Mouse (Mus musculus): Measurements from ENCODE around the gene Tom1l1. TPM values are rescaled to one million over a fixed set of nuclear protein-coding genes. Genes with fewer than 3 reads are reported as not detected.

The Tom1l1 gene
- polyA plus RNA-seq, 1 experiment from 2014 or later = 45.5 TPM

DNA sequence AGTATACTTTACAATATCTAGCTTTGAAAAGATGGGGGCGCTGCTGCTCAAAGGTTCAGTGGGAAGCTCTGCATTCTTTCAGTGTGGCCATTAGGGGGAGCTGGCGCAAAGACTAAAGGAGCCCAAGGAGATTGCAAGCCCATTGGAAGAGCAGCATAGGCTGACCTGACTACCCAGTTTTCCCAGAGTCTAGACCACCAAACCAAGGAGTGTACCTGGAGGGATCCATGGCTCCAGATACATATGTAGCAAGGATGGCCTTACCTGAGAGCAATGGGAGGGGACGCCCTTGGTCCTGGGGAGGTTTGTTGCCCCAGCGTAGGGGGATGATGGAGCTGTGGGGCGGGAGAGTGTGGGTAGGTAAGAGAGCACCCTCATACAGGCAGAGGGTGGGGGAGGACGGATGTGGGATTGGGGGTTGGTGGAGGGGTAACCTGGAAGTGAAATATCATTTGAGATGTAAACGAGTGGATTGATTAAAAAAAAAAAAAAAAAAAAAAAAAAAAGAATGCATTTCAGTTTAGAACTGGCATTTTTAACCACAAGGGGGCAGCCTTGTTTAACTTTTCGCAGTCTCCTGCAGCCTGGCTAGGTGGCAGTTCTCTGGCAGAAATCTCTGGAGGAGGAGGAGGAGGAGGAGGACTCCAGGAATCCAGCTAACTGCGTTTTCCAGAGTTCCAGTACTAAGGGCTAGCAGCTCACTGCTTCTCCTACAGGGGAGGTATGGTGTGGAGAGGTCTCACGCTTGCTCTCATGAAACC lies 9.5 kb upstream of the Tom1l1 start:
- Histone ChIP-seq H3K4me3 (ENCODE audit: low read depth, low read length) (no peak overlapping the region), H3K4me2 (peak overlapping the region; percentile 55), H3K4me1 (ENCODE audit: control insufficient read depth, insufficient read depth, low read length) (no peaks in the 10 kb centered on the region), H3K9ac (ENCODE audit: low read depth, low read length) (no peak overlapping the region; the same call in 1 of the 2 replicates), H3K27ac (ENCODE audit: low read depth, low read length) (no peak overlapping the region), H3K27me3 (ENCODE audit: control insufficient read depth, insufficient read depth, low read length) (no peaks in the 10 kb centered on the region), H3K9me3 (replicated peaks; ENCODE audit: control insufficient read depth, low read length) (no peaks in the 10 kb centered on the region), H3K36me3 (ENCODE audit: control insufficient read depth, insufficient read depth, low read length) (no peaks in the 10 kb centered on the region)
- peak; percentile 69 for ATAC-seq (replicated peaks; ENCODE audit: insufficient number of reproducible peaks, low FRiP score, low TSS enrichment)
- 18% methylated on average over 10 of the region's 10 CpGs for WGBS (ENCODE audit: insufficient replicate concordance)

DNA sequence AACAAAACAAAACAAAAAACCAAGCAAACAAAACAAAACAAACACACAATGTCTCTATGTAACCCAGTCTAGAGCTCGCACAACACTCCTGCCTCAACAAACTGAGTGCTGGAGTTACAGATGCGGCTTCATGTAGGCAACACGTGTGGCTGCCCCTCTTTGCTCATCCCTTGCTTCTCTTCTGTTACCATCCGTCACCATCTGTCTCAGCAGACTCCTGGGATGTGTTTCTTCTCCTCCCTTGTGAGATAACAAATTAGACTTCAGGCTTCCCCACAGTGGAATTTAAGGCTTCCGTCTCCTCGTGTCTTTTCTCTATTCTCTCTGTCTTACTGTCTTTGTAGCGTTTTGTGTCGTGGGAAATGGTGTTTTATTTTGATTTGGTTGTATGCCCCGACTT lies 7.6 kb upstream of the Tom1l1 start:
- no peaks in the 10 kb centered on the region; the same call in 1 of the 2 replicates for H3K4me1 ChIP-seq (ENCODE audit: control insufficient read depth, insufficient read depth, low read length)
- H3K4me2 ChIP-seq = no peak overlapping the region
- H3K4me3 ChIP-seq (ENCODE audit: low read depth, low read length) = no peak overlapping the region
- H3K9me3 ChIP-seq (replicated peaks; ENCODE audit: control insufficient read depth, low read length) = no peaks in the 10 kb centered on the region
- ATAC-seq (replicated peaks; ENCODE audit: insufficient number of reproducible peaks, low FRiP score, low TSS enrichment) = no peak
- no peak overlapping the region for H3K9ac ChIP-seq (ENCODE audit: low read depth, low read length)
- WGBS (ENCODE audit: insufficient replicate concordance) = 45% methylated on average over 9 of the region's 9 CpGs
- no peaks in the 10 kb centered on the region for H3K36me3 ChIP-seq (ENCODE audit: control insufficient read depth, insufficient read depth, low read length)
- no peaks in the 10 kb centered on the region for H3K27me3 ChIP-seq (ENCODE audit: control insufficient read depth, insufficient read depth, low read length)
- no peak overlapping the region for H3K27ac ChIP-seq (ENCODE audit: low read depth, low read length)

DNA sequence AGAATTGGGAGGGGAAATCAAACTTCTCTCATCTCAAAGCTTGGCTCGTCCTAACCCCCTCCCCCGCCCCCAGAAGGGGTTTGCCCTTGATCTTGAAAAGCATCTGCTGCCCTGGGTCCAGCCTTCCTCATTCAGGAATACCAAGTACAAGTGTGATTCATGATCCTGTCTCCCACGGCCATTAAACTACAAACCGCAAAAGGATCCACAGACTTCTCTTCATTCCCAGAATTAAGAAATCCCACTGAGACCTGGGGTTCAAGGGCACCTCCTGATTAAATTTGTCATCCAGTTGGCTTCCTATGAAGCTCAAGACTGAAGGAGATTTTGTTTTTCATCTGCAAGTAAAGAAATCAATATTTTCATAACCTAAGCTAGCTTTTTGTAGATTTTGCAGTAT lies 6.0 kb upstream of the Tom1l1 start:
- 64% methylated on average over 4 of the region's 4 CpGs for WGBS (ENCODE audit: insufficient replicate concordance)
- ATAC-seq (replicated peaks; ENCODE audit: insufficient number of reproducible peaks, low FRiP score, low TSS enrichment) = no peak
- H3K4me3 ChIP-seq (ENCODE audit: low read depth, low read length) = no peak overlapping the region

DNA sequence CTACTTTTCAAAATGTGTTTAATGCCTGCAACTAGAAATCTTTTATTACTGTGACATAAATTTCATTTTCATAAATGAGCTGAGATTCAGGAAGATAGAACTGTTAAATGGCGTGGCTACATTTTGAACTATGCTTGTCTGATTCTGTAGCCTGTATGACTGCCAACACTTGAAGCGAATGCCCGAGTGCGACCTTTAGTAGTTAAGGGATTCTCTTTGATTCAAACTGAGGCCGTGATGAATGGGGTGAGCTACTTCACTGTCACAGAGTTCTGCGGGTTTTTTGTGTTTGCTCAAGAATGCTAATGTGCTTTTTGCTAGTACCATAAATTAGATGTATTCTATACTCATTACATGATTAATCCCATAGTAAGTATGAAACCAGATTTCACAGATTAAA lies 2.2 kb upstream of the Tom1l1 start:
- H3K4me3 ChIP-seq (ENCODE audit: low read depth, low read length) = no peak overlapping the region
- WGBS (ENCODE audit: insufficient replicate concordance) = 65% methylated on average over 6 of the region's 6 CpGs
- no peak overlapping the region for H3K4me2 ChIP-seq
- no peak for ATAC-seq (replicated peaks; ENCODE audit: insufficient number of reproducible peaks, low FRiP score, low TSS enrichment)
- no peak overlapping the region for H3K27ac ChIP-seq (ENCODE audit: low read depth, low read length)
- H3K27me3 ChIP-seq (ENCODE audit: control insufficient read depth, insufficient read depth, low read length) = no peaks in the 10 kb centered on the region
- peaks cover 5% of the 10 kb centered on the region for H3K4me1 ChIP-seq (ENCODE audit: control insufficient read depth, insufficient read depth, low read length)
- no peak overlapping the region for H3K9ac ChIP-seq (ENCODE audit: low read depth, low read length)
- no peaks in the 10 kb centered on the region for H3K36me3 ChIP-seq (ENCODE audit: control insufficient read depth, insufficient read depth, low read length)
- no peaks in the 10 kb centered on the region for H3K9me3 ChIP-seq (replicated peaks; ENCODE audit: control insufficient read depth, low read length)

More for the DNA sequence above, 6.0 kb upstream of the Tom1l1 start:
- H3K9me3 ChIP-seq (replicated peaks; ENCODE audit: control insufficient read depth, low read length) = no peaks in the 10 kb centered on the region
- no peaks in the 10 kb centered on the region; the same call in 1 of the 2 replicates for H3K4me1 ChIP-seq (ENCODE audit: control insufficient read depth, insufficient read depth, low read length)
- H3K27ac ChIP-seq (ENCODE audit: low read depth, low read length) = no peak overlapping the region
- no peaks in the 10 kb centered on the region for H3K36me3 ChIP-seq (ENCODE audit: control insufficient read depth, insufficient read depth, low read length)
- H3K4me2 ChIP-seq = no peak overlapping the region
- no peak overlapping the region for H3K9ac ChIP-seq (ENCODE audit: low read depth, low read length)
- H3K27me3 ChIP-seq (ENCODE audit: control insufficient read depth, insufficient read depth, low read length) = no peaks in the 10 kb centered on the region

DNA sequence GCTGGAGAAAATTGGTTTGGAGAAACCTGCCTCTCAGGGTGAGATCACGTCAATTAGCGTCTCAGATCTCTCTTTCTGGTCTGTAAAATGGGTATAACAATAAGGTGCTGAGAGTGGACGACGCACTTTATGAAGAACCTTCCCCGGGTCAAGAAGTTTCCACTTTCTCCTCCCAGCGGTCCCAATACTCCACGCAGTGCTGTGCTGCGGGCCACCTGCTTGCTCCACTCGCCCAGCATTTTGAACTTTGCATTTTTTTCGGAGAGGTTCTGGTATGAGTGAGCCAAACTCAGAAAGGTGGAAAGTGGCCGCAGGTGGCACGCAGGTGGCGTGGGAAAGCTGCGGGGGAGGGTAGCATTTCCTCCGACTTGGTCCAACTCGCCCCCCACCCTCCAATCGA lies 1.1 kb downstream of the Tom1l1 start:
- WGBS (ENCODE audit: insufficient replicate concordance) = 1% methylated on average over 17 of the region's 17 CpGs
- peaks cover 5% of the 10 kb centered on the region; the same call in 1 of the 2 replicates for H3K36me3 ChIP-seq (ENCODE audit: control insufficient read depth, insufficient read depth, low read length)
- H3K9ac ChIP-seq (ENCODE audit: low read depth, low read length) = peak overlapping the region; percentile 78
- peak; percentile 61; the same call in 1 of the 2 replicates for ATAC-seq (replicated peaks; ENCODE audit: insufficient number of reproducible peaks, low FRiP score, low TSS enrichment)
- H3K27ac ChIP-seq (ENCODE audit: low read depth, low read length) = no peak overlapping the region
- peak overlapping the region; percentile 73 for H3K4me3 ChIP-seq (ENCODE audit: low read depth, low read length)
- peak overlapping the region; percentile 88 for H3K4me2 ChIP-seq
- no peaks in the 10 kb centered on the region for H3K9me3 ChIP-seq (replicated peaks; ENCODE audit: control insufficient read depth, low read length)
- H3K4me1 ChIP-seq (ENCODE audit: control insufficient read depth, insufficient read depth, low read length) = peaks cover 5% of the 10 kb centered on the region
- H3K27me3 ChIP-seq (ENCODE audit: control insufficient read depth, insufficient read depth, low read length) = no peaks in the 10 kb centered on the region

DNA sequence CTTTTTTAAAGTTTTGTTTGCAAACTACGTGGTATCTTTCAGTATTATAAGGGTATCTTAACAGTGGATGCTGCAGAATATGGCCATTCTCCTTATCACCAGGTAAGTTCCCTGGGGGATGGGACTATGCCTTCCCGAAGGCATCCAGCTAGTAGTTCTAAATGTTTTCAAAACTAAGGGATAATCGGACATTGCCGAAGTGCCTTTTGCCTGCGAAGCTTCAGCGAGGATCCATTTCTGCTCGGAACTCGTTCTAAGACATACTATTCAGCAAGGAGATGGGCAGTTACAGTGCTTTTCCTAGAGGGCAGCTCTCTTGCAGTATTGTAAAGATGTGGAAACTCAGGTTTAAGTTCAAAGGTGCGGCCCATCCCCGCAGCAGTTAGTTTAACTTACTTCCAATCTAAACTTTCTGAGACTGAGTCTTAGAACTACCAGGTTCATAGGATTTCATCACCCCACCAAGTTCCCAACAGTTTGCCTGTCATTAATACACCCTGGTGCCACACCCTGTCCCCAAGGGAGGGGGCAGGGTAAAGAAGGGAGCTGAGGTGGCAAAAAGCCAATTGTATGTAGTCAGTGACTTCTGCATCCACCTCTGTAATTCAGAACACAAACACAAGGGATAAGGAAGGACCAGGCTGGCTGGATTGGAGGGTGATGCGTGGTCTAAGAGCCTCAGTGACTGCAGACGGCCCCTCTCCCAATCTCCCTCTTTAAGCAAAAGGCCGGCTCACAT lies 1.7 kb downstream of the Tom1l1 start:
- Histone ChIP-seq H3K4me1 (ENCODE audit: control insufficient read depth, insufficient read depth, low read length) (peaks cover 5% of the 10 kb centered on the region), H3K4me2 (peak overlapping the region; percentile 88), H3K36me3 (ENCODE audit: control insufficient read depth, insufficient read depth, low read length) (peaks cover 5% of the 10 kb centered on the region; the same call in 1 of the 2 replicates), H3K4me3 (ENCODE audit: low read depth, low read length) (peak overlapping the region; percentile 73), H3K27me3 (ENCODE audit: control insufficient read depth, insufficient read depth, low read length) (no peaks in the 10 kb centered on the region), H3K27ac (ENCODE audit: low read depth, low read length) (no peak overlapping the region), H3K9me3 (replicated peaks; ENCODE audit: control insufficient read depth, low read length) (no peaks in the 10 kb centered on the region), H3K9ac (ENCODE audit: low read depth, low read length) (peak overlapping the region; percentile 78)
- 69% methylated on average over 13 of the region's 13 CpGs for WGBS (ENCODE audit: insufficient replicate concordance)
- ATAC-seq (replicated peaks; ENCODE audit: insufficient number of reproducible peaks, low FRiP score, low TSS enrichment) = peak; percentile 55; the same call in 1 of the 2 replicates

DNA sequence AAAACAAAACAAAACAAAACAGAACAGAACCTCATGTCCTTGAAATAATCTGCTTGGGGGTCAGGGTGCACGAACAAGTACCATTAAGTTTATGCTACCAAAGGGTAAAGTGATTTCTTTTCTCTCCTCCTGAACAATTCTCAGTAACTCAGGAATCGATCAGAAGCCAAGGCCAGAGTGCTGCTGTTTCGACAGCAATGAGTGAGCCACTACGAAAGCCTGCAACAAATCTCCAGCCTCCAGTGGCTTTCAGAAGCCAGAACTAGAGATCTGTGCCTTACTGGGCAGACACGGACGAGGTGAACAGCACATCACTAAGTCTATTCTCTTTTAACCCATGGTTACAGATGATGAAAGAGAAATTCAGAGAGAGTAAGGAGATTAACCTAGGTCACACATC lies 3.0 kb downstream of the Tom1l1 start:
- H3K27me3 ChIP-seq (ENCODE audit: control insufficient read depth, insufficient read depth, low read length) = no peaks in the 10 kb centered on the region
- H3K36me3 ChIP-seq (ENCODE audit: control insufficient read depth, insufficient read depth, low read length) = peaks cover 5% of the 10 kb centered on the region; the same call in 1 of the 2 replicates
- ATAC-seq (replicated peaks; ENCODE audit: insufficient number of reproducible peaks, low FRiP score, low TSS enrichment) = no peak
- H3K4me1 ChIP-seq (ENCODE audit: control insufficient read depth, insufficient read depth, low read length) = peaks cover 5% of the 10 kb centered on the region; the same call in 1 of the 2 replicates
- H3K27ac ChIP-seq (ENCODE audit: low read depth, low read length) = no peak overlapping the region
- no peak overlapping the region for H3K9ac ChIP-seq (ENCODE audit: low read depth, low read length)
- no peak overlapping the region for H3K4me3 ChIP-seq (ENCODE audit: low read depth, low read length)
- H3K4me2 ChIP-seq = no peak overlapping the region
- no peaks in the 10 kb centered on the region for H3K9me3 ChIP-seq (replicated peaks; ENCODE audit: control insufficient read depth, low read length)
- 74% methylated on average over 6 of the region's 6 CpGs for WGBS (ENCODE audit: insufficient replicate concordance)

DNA sequence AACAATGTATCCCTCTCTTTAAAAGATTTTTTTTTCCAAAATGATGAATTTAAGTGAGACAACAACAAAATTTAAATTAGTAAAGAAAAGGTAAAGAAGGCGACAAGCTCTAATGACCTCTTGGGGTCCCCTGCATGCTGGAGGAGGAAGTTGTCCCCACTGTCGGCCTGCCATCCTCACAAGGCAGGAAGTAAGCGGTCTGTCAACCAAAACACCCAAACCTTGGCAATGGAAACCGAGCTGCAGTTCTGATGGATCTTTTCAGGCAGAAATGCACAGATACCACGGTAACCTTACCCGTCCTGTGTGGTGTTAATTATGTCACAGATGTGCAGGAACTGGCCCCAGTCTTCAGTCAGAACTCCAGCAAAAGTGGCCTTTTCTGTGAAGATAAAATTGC lies 3.4 kb downstream of the Tom1l1 start:
- no peak overlapping the region for H3K27ac ChIP-seq (ENCODE audit: low read depth, low read length)
- no peak overlapping the region for H3K4me3 ChIP-seq (ENCODE audit: low read depth, low read length)
- ATAC-seq (replicated peaks; ENCODE audit: insufficient number of reproducible peaks, low FRiP score, low TSS enrichment) = no peak
- no peak overlapping the region for H3K4me2 ChIP-seq
- H3K36me3 ChIP-seq (ENCODE audit: control insufficient read depth, insufficient read depth, low read length) = peaks cover 5% of the 10 kb centered on the region; the same call in 1 of the 2 replicates
- H3K9me3 ChIP-seq (replicated peaks; ENCODE audit: control insufficient read depth, low read length) = no peaks in the 10 kb centered on the region
- peaks cover 5% of the 10 kb centered on the region; the same call in 1 of the 2 replicates for H3K4me1 ChIP-seq (ENCODE audit: control insufficient read depth, insufficient read depth, low read length)
- WGBS (ENCODE audit: insufficient replicate concordance) = 63% methylated on average over 6 of the region's 6 CpGs
- H3K9ac ChIP-seq (ENCODE audit: low read depth, low read length) = no peak overlapping the region
- H3K27me3 ChIP-seq (ENCODE audit: control insufficient read depth, insufficient read depth, low read length) = no peaks in the 10 kb centered on the region
